Mouse (Mus musculus): ENCODE data around the gene Wdr5.

DNA sequence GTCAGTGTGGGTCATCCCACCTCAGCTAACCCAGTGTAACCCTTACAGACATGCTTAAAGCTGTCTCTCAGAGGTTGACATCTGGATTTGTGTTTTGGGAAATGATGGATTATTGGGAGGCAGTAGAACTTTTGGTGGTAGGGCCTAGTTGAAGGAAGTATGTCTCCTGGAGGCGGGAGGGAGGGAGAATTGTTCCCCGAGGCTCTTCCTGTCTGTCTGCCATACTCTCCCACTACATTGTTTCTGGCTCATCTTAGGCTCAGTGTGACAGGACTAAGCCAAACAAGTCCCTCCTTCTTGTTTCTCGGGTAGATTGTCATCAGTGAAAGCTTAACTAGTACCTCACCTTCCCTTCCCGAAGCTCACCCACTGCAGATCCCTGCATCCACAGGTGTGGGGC, 28.2 kb upstream of the Wdr5 start:
- TF ChIP-seq CTCF (IDR thresholded peaks at IDR 0.05; ENCODE audit: low read depth, low read length) (no peak), POLR2A (IDR thresholded peaks at IDR 0.05; ENCODE audit: extremely low read depth, insufficient read depth, low read length) (no peak)
